Mouse (Mus musculus) liver, embryonic 11.5 days (tissue): ENCODE data around the gene Mt1. TPM values are rescaled to one million over a fixed set of nuclear protein-coding genes. Genes with fewer than 3 reads are reported as not detected.

Experiments used
- ATAC-seq: fragments of 200-750 bp; cut with Nextera tagmentation; replicated peaks from 2 replicates; pipeline ENCODE4 v1.8.0; 2017; ENCODE audit warnings: moderate number of reproducible peaks, mild to moderate bottlenecking, moderate TSS enrichment, moderate library complexity; ENCODE audit not compliant: low FRiP score
- DNase-seq: peaks from one replicate; pipeline ENCODE4 v3.0.0-alpha.2; 2017; ENCODE audit warnings: low spot score
- H3K27ac ChIP-seq: fragments of 300-500 bp; sonication (generic); 2 replicates; pipeline ENCODE4 v1.5.1; 2014; ENCODE audit warnings: mild to moderate bottlenecking, low read depth, low read length, control low read depth
- H3K27me3 ChIP-seq: fragments of 300-500 bp; sonication (generic); replicated peaks from 2 replicates; pipeline ENCODE4 v1.6.1; 2014; ENCODE audit warnings: low read length, mixed read lengths; ENCODE audit not compliant: control insufficient read depth, insufficient read depth
- H3K36me3 ChIP-seq: fragments of 300-500 bp; sonication (generic); 2 replicates; pipeline ENCODE4 v1.6.1; 2014; ENCODE audit warnings: mild to moderate bottlenecking, low read length, moderate library complexity, mixed read lengths; ENCODE audit not compliant: control insufficient read depth, insufficient read depth
- H3K4me1 ChIP-seq: fragments of 300-500 bp; sonication (generic); replicated peaks from 2 replicates; pipeline ENCODE4 v1.6.1; 2014; ENCODE audit warnings: low read length, mixed read lengths; ENCODE audit not compliant: control insufficient read depth, insufficient read depth
- H3K4me2 ChIP-seq: fragments of 300-500 bp; sonication (generic); 2 replicates; pipeline ENCODE4 v1.6.1; 2014; ENCODE audit warnings: mild to moderate bottlenecking, control low read depth, moderate library complexity
- H3K4me3 ChIP-seq: fragments of 300-500 bp; sonication (generic); 2 replicates; pipeline ENCODE4 v1.5.1; 2014; ENCODE audit warnings: low read depth, low read length, control low read depth
- H3K9ac ChIP-seq: fragments of 300-500 bp; sonication (generic); 2 replicates; pipeline ENCODE4 v1.6.1; 2014; ENCODE audit warnings: low read depth, low read length, control low read depth
- H3K9me3 ChIP-seq: fragments of 300-500 bp; sonication (generic); 2 replicates; pipeline ENCODE4 v1.6.1; 2016; ENCODE audit warnings: low read length, inconsistent platforms, mixed read lengths; ENCODE audit not compliant: control insufficient read depth
- WGBS: fragments of 180-500 bp; shearing (Covaris S2); extraction: QIAGEN DNeasy Blood & Tissue Kit; methylation state at CpG from one replicate; pipeline ENCODE4 v1.1.7; 2014; 5-methylcytosine and 5-hydroxymethylcytosine counted together
- polyA plus RNA-seq: library from polyadenylated mRNA; unstranded; fragments of >200 nt; fragmentation: Nextera tagmentation; extraction: Ambion mirVana; gene quantifications from 2 replicates; pipeline ENCODE4 v1.2.1, GENCODE M21; 2014

Mt1 gene
- polyA plus RNA-seq, 1 experiment from 2014 or later = 2,461 TPM

DNA sequence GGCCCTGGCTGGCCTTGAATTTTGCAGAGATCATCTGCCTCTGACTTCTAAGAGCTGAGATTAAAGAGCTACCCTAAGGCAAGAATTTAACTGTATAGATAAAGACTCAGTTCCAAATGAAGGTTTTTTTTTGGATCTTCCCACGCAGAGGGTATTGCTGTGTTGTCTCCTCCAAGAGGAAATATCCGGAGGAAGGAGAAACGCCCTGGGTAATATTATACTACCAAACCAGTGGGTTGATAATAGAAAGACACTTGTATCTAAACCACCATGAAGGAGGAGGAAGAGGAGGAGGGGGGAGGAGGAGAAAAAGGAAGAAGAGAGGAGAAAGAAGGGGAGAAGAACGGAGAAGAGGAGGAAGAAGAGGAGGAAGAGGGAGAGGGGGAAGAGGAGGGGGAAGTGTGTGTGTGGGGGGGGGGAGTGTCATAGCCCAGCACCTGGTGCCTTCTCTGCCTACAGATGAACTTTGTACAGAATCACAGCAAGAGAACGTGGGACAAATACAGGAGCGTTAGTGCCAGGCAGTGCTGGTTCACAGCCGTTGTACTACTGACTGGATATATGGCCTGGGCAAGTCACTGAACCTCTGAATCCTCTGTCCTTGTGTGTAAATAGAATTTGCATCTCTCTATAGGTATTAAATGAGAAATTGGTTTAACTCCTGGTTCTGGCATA, 1.0 kb upstream of the Mt1 start:
- H3K4me3 ChIP-seq = peak overlapping the region; percentile 75; the same call in 1 of the 2 replicates
- H3K27me3 ChIP-seq = peaks cover 19% of the 10 kb centered on the region

GRCm38 (mm10) chr8:94179713-94180560, 1.1 kb downstream of the Mt1 start:
- H3K4me3 ChIP-seq = peak overlapping the region; percentile 75
- WGBS = 4% methylated on average over 25 of the region's 25 CpGs
- peaks cover 28% of the 10 kb centered on the region for H3K4me1 ChIP-seq
- ATAC-seq = no peak
- H3K9me3 ChIP-seq = no peaks in the 10 kb centered on the region
- peaks cover 29% of the 10 kb centered on the region for H3K27me3 ChIP-seq
- no peaks in the 10 kb centered on the region for H3K36me3 ChIP-seq
- peak overlapping the region; percentile 91 for H3K9ac ChIP-seq
- peak overlapping the region; percentile 94 for H3K27ac ChIP-seq
- peak; percentile 62 for DNase-seq
- peak overlapping the region; percentile 79 for H3K4me2 ChIP-seq

More for the DNA sequence above, 1.0 kb upstream of the Mt1 start:
- H3K27ac ChIP-seq = peak overlapping the region; percentile 88; the same call in 1 of the 2 replicates
- DNase-seq (no peak), ATAC-seq (no peak)
- 61% methylated on average over 7 of the region's 7 CpGs for WGBS
- peak overlapping the region; percentile 91 for H3K9ac ChIP-seq
- H3K4me2 ChIP-seq = peak overlapping the region; percentile 79
- no peaks in the 10 kb centered on the region for H3K36me3 ChIP-seq
- H3K4me1 ChIP-seq = peaks cover 19% of the 10 kb centered on the region
- no peaks in the 10 kb centered on the region for H3K9me3 ChIP-seq

GRCm38 (mm10) chr8:94180561-94180908, 1.7 kb downstream of the Mt1 start:
- peak overlapping the region; percentile 79 for H3K4me2 ChIP-seq
- H3K27ac ChIP-seq = peak overlapping the region; percentile 94
- no peaks in the 10 kb centered on the region for H3K9me3 ChIP-seq
- no peak for DNase-seq
- H3K36me3 ChIP-seq = no peaks in the 10 kb centered on the region
- H3K27me3 ChIP-seq = peaks cover 30% of the 10 kb centered on the region
- H3K4me3 ChIP-seq = peak overlapping the region; percentile 75
- ATAC-seq = no peak
- H3K4me1 ChIP-seq = peaks cover 28% of the 10 kb centered on the region
- 76% methylated on average over 1 of the region's 1 CpGs for WGBS
- peak overlapping the region; percentile 91 for H3K9ac ChIP-seq

DNA sequence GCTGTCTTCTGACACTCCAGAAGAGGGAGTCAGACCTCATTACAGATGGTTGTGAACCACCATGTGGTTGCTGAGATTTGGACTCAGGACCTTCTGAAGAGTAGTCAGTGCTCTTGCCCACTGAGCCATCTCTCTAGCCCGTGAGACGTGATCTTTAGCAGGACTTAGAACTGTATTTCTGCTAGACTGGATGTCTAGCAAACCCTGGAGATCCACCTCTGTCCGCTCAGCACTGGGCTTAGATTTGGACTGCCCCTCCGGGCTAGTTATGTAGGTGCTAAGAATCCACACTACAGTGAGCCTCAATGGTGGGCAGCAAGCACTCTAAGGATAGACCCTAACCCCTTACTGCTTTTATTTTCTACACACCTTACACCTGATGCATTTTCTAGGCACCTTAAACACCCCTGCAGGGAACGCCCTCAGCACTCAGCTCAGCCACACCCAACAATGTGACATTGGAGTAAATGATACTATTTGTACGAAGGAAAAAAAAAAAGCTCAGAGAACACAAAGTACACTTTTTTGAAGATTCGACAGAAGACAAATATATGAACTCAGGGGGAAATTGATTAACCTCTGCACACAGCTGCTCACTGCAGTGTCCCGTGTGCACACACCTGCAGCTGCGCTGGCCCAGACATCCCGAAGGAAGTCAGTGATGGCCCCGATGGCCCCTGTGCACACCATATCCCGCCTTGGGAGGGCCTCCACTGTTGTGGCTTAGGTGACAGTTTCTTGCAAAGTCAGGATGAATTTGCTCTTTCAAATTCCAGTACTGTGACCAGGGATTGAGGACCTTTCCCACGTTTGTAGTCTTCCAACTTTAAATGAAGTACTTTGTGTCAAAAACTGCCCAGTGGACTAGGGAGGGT, 3.4 kb downstream of the Mt1 start:
- 62% methylated on average over 13 of the region's 13 CpGs for WGBS
- H3K4me3 ChIP-seq = peak overlapping the region; percentile 43
- ATAC-seq = no peak
- peaks cover 40% of the 10 kb centered on the region for H3K27me3 ChIP-seq
- no peak for DNase-seq
- peak overlapping the region; percentile 82 for H3K27ac ChIP-seq
- no peaks in the 10 kb centered on the region for H3K9me3 ChIP-seq
- H3K4me2 ChIP-seq = peak overlapping the region; percentile 78
- 0 out of 2 replicates have a peak overlapping the region, but pooled peaks have one; percentile 37 for H3K9ac ChIP-seq
- no peaks in the 10 kb centered on the region for H3K36me3 ChIP-seq
- peaks cover 40% of the 10 kb centered on the region for H3K4me1 ChIP-seq

GRCm38 (mm10) chr8:94183117-94183516, 4.2 kb downstream of the Mt1 start:
- under 1% methylated on average over 16 of the region's 16 CpGs for WGBS
- Histone ChIP-seq H3K4me3 (peak overlapping the region; percentile 43), H3K9ac (peak overlapping the region; percentile 47), H3K27me3 (peaks cover 44% of the 10 kb centered on the region), H3K36me3 (no peaks in the 10 kb centered on the region), H3K4me2 (peak overlapping the region; percentile 78), H3K4me1 (peaks cover 37% of the 10 kb centered on the region), H3K27ac (peak overlapping the region; percentile 82), H3K9me3 (no peaks in the 10 kb centered on the region)
- ATAC-seq = peak; percentile 76
- peak; percentile 89 for DNase-seq

GRCm38 (mm10) chr8:94184357-94184843, 5.5 kb downstream of the Mt1 start:
- H3K36me3 ChIP-seq = no peaks in the 10 kb centered on the region
- H3K27ac ChIP-seq = 0 out of 2 replicates have a peak overlapping the region, but pooled peaks have one; percentile 2
- H3K9ac ChIP-seq = peak overlapping the region; percentile 47
- WGBS = 33% methylated on average over 12 of the region's 12 CpGs
- H3K4me3 ChIP-seq = peak overlapping the region; percentile 2; the same call in 1 of the 2 replicates
- peaks cover 44% of the 10 kb centered on the region for H3K27me3 ChIP-seq
- DNase-seq (no peak), ATAC-seq (no peak)
- no peaks in the 10 kb centered on the region for H3K9me3 ChIP-seq
- H3K4me2 ChIP-seq = peak overlapping the region; percentile 78
- peaks cover 35% of the 10 kb centered on the region for H3K4me1 ChIP-seq

GRCm38 (mm10) chr8:94185791-94186190, 6.9 kb downstream of the Mt1 start:
- no peaks in the 10 kb centered on the region for H3K9me3 ChIP-seq
- H3K36me3 ChIP-seq = no peaks in the 10 kb centered on the region
- no peak overlapping the region for H3K4me3 ChIP-seq
- H3K4me2 ChIP-seq = peak overlapping the region; percentile 60
- ATAC-seq = no peak
- no peak overlapping the region for H3K9ac ChIP-seq
- peak overlapping the region; percentile 4; the same call in 1 of the 2 replicates for H3K27ac ChIP-seq
- WGBS = 63% methylated on average over 6 of the region's 6 CpGs
- peaks cover 36% of the 10 kb centered on the region for H3K4me1 ChIP-seq
- no peak for DNase-seq
- peaks cover 41% of the 10 kb centered on the region for H3K27me3 ChIP-seq

DNA sequence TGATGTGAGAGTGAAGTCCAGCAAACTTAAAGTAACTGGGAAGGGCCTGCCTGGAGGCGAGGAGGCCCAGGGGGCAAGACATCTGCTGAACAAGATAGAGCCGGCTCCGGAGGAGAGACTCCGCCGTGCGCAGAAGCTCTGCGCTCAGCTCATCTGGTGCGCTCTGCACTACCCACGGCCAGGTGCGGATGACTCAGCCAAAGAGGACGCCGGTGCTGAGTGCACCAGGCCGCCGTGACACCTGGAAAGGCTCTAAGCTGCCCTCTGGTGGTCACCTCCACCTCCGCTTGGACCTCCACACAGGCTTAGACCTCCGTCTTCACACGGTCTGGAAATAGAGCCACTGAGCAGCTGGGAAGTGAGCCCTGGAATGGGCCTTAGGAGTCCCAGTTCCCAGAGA, 7.7 kb downstream of the Mt1 start:
- 4% methylated on average over 17 of the region's 17 CpGs for WGBS
- Histone ChIP-seq H3K27me3 (peaks cover 41% of the 10 kb centered on the region), H3K4me1 (peaks cover 41% of the 10 kb centered on the region)

More for the DNA sequence above, 7.7 kb downstream of the Mt1 start:
- no peaks in the 10 kb centered on the region for H3K36me3 ChIP-seq
- peak overlapping the region; percentile 30 for H3K4me3 ChIP-seq
- peak; percentile 69 for DNase-seq
- H3K27ac ChIP-seq = peak overlapping the region; percentile 47
- H3K4me2 ChIP-seq = peak overlapping the region; percentile 60
- no peaks in the 10 kb centered on the region for H3K9me3 ChIP-seq
- H3K9ac ChIP-seq = peak overlapping the region; percentile 46
- ATAC-seq = peak; percentile 81
